Mouse (Mus musculus) lung, embryonic 14.5 days (tissue): Measurements from ENCODE around the gene Sema6d. TPM values are rescaled to one million over a fixed set of nuclear protein-coding genes. Genes with fewer than 3 reads are reported as not detected.

Experiments
- ATAC-seq: fragments of 200-750 bp; cut with Nextera tagmentation; 2 replicates; pipeline ENCODE4 v1.8.0; 2017; ENCODE audit warnings: mild to moderate bottlenecking, moderate TSS enrichment, moderate library complexity; ENCODE audit not compliant: insufficient read depth
- DNase-seq: peaks from one replicate; pipeline ENCODE4 v3.0.0-alpha.2; 2015
- H3K27ac ChIP-seq: fragments of 300-500 bp; sonication (generic); 2 replicates; pipeline ENCODE4 v1.5.1; 2014; ENCODE audit warnings: low read depth, mild to moderate bottlenecking, moderate library complexity
- H3K27me3 ChIP-seq: fragments of 300-500 bp; sonication (generic); 2 replicates; pipeline ENCODE4 v1.6.1; 2014; ENCODE audit warnings: low read length, control low read depth; ENCODE audit not compliant: insufficient read depth
- H3K36me3 ChIP-seq: fragments of 300-500 bp; sonication (generic); 2 replicates; pipeline ENCODE4 v1.6.1; 2014; ENCODE audit warnings: control low read depth; ENCODE audit not compliant: insufficient read depth
- H3K4me1 ChIP-seq: fragments of 300-500 bp; sonication (generic); 2 replicates; pipeline ENCODE4 v1.6.1; 2014; ENCODE audit warnings: antibody characterized with exemption, control low read depth; ENCODE audit not compliant: insufficient read depth
- H3K4me2 ChIP-seq: fragments of 300-500 bp; sonication (generic); 2 replicates; pipeline ENCODE4 v1.6.1; 2014; ENCODE audit warnings: mild to moderate bottlenecking
- H3K4me3 ChIP-seq: fragments of 300-500 bp; sonication (generic); 2 replicates; pipeline ENCODE4 v1.5.1; 2014; ENCODE audit warnings: low read depth, low read length
- H3K9ac ChIP-seq: fragments of 300-500 bp; sonication (generic); 2 replicates; pipeline ENCODE4 v1.6.1; 2014
- H3K9me3 ChIP-seq: fragments of 300-500 bp; sonication (generic); 2 replicates; pipeline ENCODE4 v1.6.1; 2016; ENCODE audit warnings: low read depth, low read length, control low read depth
- CTCF ChIP-seq: IDR thresholded peaks from 2 replicates; pipeline ENCODE4 v1.5.1; 2016; ENCODE audit warnings: antibody characterized with exemption, low read depth
- WGBS: fragments of 180-500 bp; shearing (Covaris S2); extraction: QIAGEN DNeasy Blood & Tissue Kit; methylation state at CpG from one replicate; pipeline ENCODE4 v1.1.7; 2014; 5-methylcytosine and 5-hydroxymethylcytosine counted together
- polyA plus RNA-seq: library from polyadenylated mRNA; unstranded; fragments of >200 nt; fragmentation: Nextera tagmentation; extraction: Ambion mirVana; gene quantifications from 2 replicates; pipeline ENCODE4 v1.2.1, GENCODE M21; 2014

The Sema6d gene
- polyA plus RNA-seq, 1 experiment from 2014 or later: 26.7 TPM

GRCm38 (mm10) chr2:124634400-124634998 lies 544.7 kb downstream of the Sema6d start:
- WGBS: 78% methylated on average over 7 of the region's 7 CpGs
- H3K27me3 ChIP-seq: no peaks in the 10 kb centered on the region
- H3K4me2 ChIP-seq: no peak overlapping the region
- no peaks in the 10 kb centered on the region for H3K4me1 ChIP-seq
- no peak overlapping the region for H3K4me3 ChIP-seq
- H3K9ac ChIP-seq: no peak overlapping the region
- DNase-seq (no peak), ATAC-seq (no peak)
- TF ChIP-seq CTCF: no peak
- no peak overlapping the region for H3K27ac ChIP-seq
- no peaks in the 10 kb centered on the region for H3K36me3 ChIP-seq
- no peaks in the 10 kb centered on the region for H3K9me3 ChIP-seq

GRCm38 (mm10) chr2:124635271-124635865 lies 545.6 kb downstream of the Sema6d start:
- ATAC-seq (no peak), DNase-seq (no peak)
- Histone ChIP-seq H3K4me2 (no peak overlapping the region), H3K27ac (no peak overlapping the region), H3K4me3 (no peak overlapping the region), H3K27me3 (no peaks in the 10 kb centered on the region), H3K4me1 (no peaks in the 10 kb centered on the region), H3K36me3 (no peaks in the 10 kb centered on the region), H3K9ac (no peak overlapping the region), H3K9me3 (no peaks in the 10 kb centered on the region)
- no peak for TF ChIP-seq CTCF
- WGBS: 42% methylated on average over 8 of the region's 8 CpGs

- Histone ChIP-seq H3K9ac (no peak overlapping the region), H3K27me3 (no peaks in the 10 kb centered on the region), H3K9me3 (no peaks in the 10 kb centered on the region), H3K4me3 (no peak overlapping the region), H3K4me1 (no peaks in the 10 kb centered on the region), H3K27ac (no peak overlapping the region), H3K4me2 (no peak overlapping the region), H3K36me3 (no peaks in the 10 kb centered on the region)
- WGBS: 65% methylated on average over 4 of the region's 4 CpGs
- DNase-seq: no peak
- ATAC-seq: no peak
- TF ChIP-seq CTCF: no peak
Measured at GRCm38 (mm10) chr2:124637080-124637479, 547.3 kb downstream of the Sema6d start.

GRCm38 (mm10) chr2:124639221-124639963 lies 549.6 kb downstream of the Sema6d start:
- Histone ChIP-seq H3K4me2 (no peak overlapping the region), H3K9ac (no peak overlapping the region), H3K27me3 (no peaks in the 10 kb centered on the region), H3K36me3 (no peaks in the 10 kb centered on the region), H3K4me1 (no peaks in the 10 kb centered on the region), H3K9me3 (no peaks in the 10 kb centered on the region), H3K4me3 (no peak overlapping the region), H3K27ac (no peak overlapping the region)
- ATAC-seq (no peak), DNase-seq (no peak)
- no peak for TF ChIP-seq CTCF
- WGBS: 74% methylated on average over 5 of the region's 5 CpGs

- H3K4me2 ChIP-seq: no peak overlapping the region
- H3K4me3 ChIP-seq: no peak overlapping the region
- DNase-seq (no peak), ATAC-seq (no peak)
- no peak for TF ChIP-seq CTCF
- H3K27ac ChIP-seq: no peak overlapping the region
- no peaks in the 10 kb centered on the region for H3K9me3 ChIP-seq
- H3K4me1 ChIP-seq: no peaks in the 10 kb centered on the region
- H3K27me3 ChIP-seq: no peaks in the 10 kb centered on the region
- no peak overlapping the region for H3K9ac ChIP-seq
- WGBS: 37% methylated on average over 6 of the region's 6 CpGs
- H3K36me3 ChIP-seq: no peaks in the 10 kb centered on the region
Measured at GRCm38 (mm10) chr2:124640500-124641193, 550.9 kb downstream of the Sema6d start.

GRCm38 (mm10) chr2:124641194-124641558 lies 551.4 kb downstream of the Sema6d start:
- H3K9me3 ChIP-seq: no peaks in the 10 kb centered on the region
- WGBS: 33% methylated on average over 5 of the region's 5 CpGs
- no peaks in the 10 kb centered on the region for H3K36me3 ChIP-seq
- no peak for DNase-seq
- H3K27ac ChIP-seq: no peak overlapping the region
- TF ChIP-seq CTCF: no peak
- H3K27me3 ChIP-seq: no peaks in the 10 kb centered on the region
- no peak overlapping the region for H3K4me2 ChIP-seq
- H3K9ac ChIP-seq: no peak overlapping the region
- no peak overlapping the region for H3K4me3 ChIP-seq
- no peak for ATAC-seq
- no peaks in the 10 kb centered on the region for H3K4me1 ChIP-seq

- H3K4me2 ChIP-seq: no peak overlapping the region
- no peaks in the 10 kb centered on the region for H3K4me1 ChIP-seq
- H3K36me3 ChIP-seq: no peaks in the 10 kb centered on the region
- H3K9ac ChIP-seq: no peak overlapping the region
- no peak overlapping the region for H3K27ac ChIP-seq
- no peak overlapping the region for H3K4me3 ChIP-seq
- DNase-seq: no peak
- TF ChIP-seq CTCF: no peak
- no peaks in the 10 kb centered on the region for H3K27me3 ChIP-seq
- no peak for ATAC-seq
- 57% methylated on average over 3 of the region's 3 CpGs for WGBS
- H3K9me3 ChIP-seq: no peaks in the 10 kb centered on the region
Measured at GRCm38 (mm10) chr2:124642131-124642530, 552.4 kb downstream of the Sema6d start.
